Mouse (Mus musculus): Measurements from ENCODE around the gene Zpr1. TPM values are rescaled to one million over a fixed set of nuclear protein-coding genes. Genes with fewer than 3 reads are reported as not detected.

Gene Zpr1
- polyA plus RNA-seq, 1 experiment from 2014 or later = 58.4 TPM

GRCm38 (mm10) chr9:46238850-46239249, 34.0 kb upstream of the Zpr1 start:
- 84% methylated on average over 7 of the region's 7 CpGs for WGBS
- no peak overlapping the region for H3K27ac ChIP-seq
- no peak overlapping the region for H3K4me3 ChIP-seq
- no peaks in the 10 kb centered on the region for H3K9me3 ChIP-seq
- no peaks in the 10 kb centered on the region for H3K36me3 ChIP-seq
- H3K9ac ChIP-seq = no peak overlapping the region
- H3K27me3 ChIP-seq = no peaks in the 10 kb centered on the region
- no peak overlapping the region for H3K4me2 ChIP-seq (replicated peaks)
- no peak for ATAC-seq (ENCODE audit: low FRiP score, low read depth)
- H3K4me1 ChIP-seq = no peaks in the 10 kb centered on the region

- H3K9ac ChIP-seq = no peak within 1 kb of the TSS
- no peaks in the 10 kb centered on the region for H3K36me3 ChIP-seq
- H3K4me1 ChIP-seq = no peaks in the 10 kb centered on the region
- no peak for ATAC-seq (ENCODE audit: low FRiP score, low read depth)
- H3K4me3 ChIP-seq = no peak within 1 kb of the TSS
- no peak within 1 kb of the TSS for H3K4me2 ChIP-seq (replicated peaks)
- H3K27me3 ChIP-seq = no peaks in the 10 kb centered on the region
- H3K9me3 ChIP-seq = no peaks in the 10 kb centered on the region
- no peak within 1 kb of the TSS for H3K27ac ChIP-seq
- 68% methylated on average over 7 of the region's 7 CpGs for WGBS
These were observed 32.2 kb upstream of the Zpr1 start, which contains the start of gene Apoa4 for GRCm38 (mm10) chr9:46240526-46241153. Gene Apoa4 (plus strand): TSS chr9:46240696.

GRCm38 (mm10) chr9:46241818-46242217, 31.0 kb upstream of the Zpr1 start:
- Histone ChIP-seq H3K4me2 (replicated peaks) (no peak overlapping the region), H3K9ac (no peak overlapping the region), H3K9me3 (no peaks in the 10 kb centered on the region), H3K4me3 (no peak overlapping the region), H3K27ac (no peak overlapping the region), H3K36me3 (no peaks in the 10 kb centered on the region), H3K27me3 (no peaks in the 10 kb centered on the region), H3K4me1 (no peaks in the 10 kb centered on the region)
- no peak for ATAC-seq (ENCODE audit: low FRiP score, low read depth)
- WGBS = 77% methylated on average over 2 of the region's 2 CpGs

- H3K4me2 ChIP-seq (replicated peaks) = no peak overlapping the region
- H3K27me3 ChIP-seq = no peaks in the 10 kb centered on the region
- ATAC-seq (ENCODE audit: low FRiP score, low read depth) = no peak
- no peaks in the 10 kb centered on the region for H3K9me3 ChIP-seq
- H3K4me3 ChIP-seq = no peak overlapping the region
- no peak overlapping the region for H3K27ac ChIP-seq
- H3K36me3 ChIP-seq = no peaks in the 10 kb centered on the region
- no peaks in the 10 kb centered on the region for H3K4me1 ChIP-seq
- 57% methylated on average over 4 of the region's 4 CpGs for WGBS
- H3K9ac ChIP-seq = no peak overlapping the region
These were observed 29.7 kb upstream of the Zpr1 start for GRCm38 (mm10) chr9:46243122-46243521.

- H3K27me3 ChIP-seq = no peaks in the 10 kb centered on the region
- no peak overlapping the region for H3K27ac ChIP-seq
- no peak overlapping the region for H3K4me2 ChIP-seq (replicated peaks)
- no peaks in the 10 kb centered on the region for H3K4me1 ChIP-seq
- H3K9ac ChIP-seq = no peak overlapping the region
- H3K4me3 ChIP-seq = no peak overlapping the region
- 53% methylated on average over 8 of the region's 8 CpGs for WGBS
- H3K36me3 ChIP-seq = no peaks in the 10 kb centered on the region
- no peaks in the 10 kb centered on the region for H3K9me3 ChIP-seq
- ATAC-seq (ENCODE audit: low FRiP score, low read depth) = no peak
These were observed 29.3 kb upstream of the Zpr1 start for GRCm38 (mm10) chr9:46243584-46243983.

- no peaks in the 10 kb centered on the region for H3K4me1 ChIP-seq
- WGBS = 19% methylated on average over 11 of the region's 11 CpGs
- no peaks in the 10 kb centered on the region for H3K27me3 ChIP-seq
- H3K4me3 ChIP-seq = no peak overlapping the region
- no peak overlapping the region for H3K27ac ChIP-seq
- H3K9ac ChIP-seq = no peak overlapping the region
- no peak for ATAC-seq (ENCODE audit: low FRiP score, low read depth)
- H3K9me3 ChIP-seq = no peaks in the 10 kb centered on the region
- peak overlapping the region; percentile 41; the same call in 1 of the 2 replicates for H3K4me2 ChIP-seq (replicated peaks)
- no peaks in the 10 kb centered on the region for H3K36me3 ChIP-seq
These were observed 26.0 kb upstream of the Zpr1 start for GRCm38 (mm10) chr9:46246752-46247324.

DNA sequence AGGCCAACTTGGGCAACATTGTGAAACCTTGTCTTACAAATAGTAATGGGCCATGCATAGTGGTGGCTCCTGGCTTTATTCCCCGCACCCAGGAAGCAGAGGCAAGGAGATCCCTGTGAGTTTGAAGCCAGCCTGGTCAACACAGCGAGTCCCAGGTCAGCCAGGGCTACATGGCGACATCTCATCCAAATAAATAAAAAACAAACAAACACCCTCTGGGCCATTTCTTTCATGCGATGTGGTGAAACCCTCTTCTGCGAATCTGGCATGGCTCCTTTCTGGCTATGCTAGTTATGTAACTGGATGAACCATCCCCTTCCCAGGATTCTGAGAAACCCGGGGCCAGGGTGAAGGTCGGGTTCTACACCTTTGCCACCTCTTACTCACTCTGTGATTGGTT, 16.7 kb upstream of the Zpr1 start:
- Histone ChIP-seq H3K4me1 (no peaks in the 10 kb centered on the region), H3K4me2 (replicated peaks) (no peak overlapping the region), H3K9me3 (no peaks in the 10 kb centered on the region), H3K27ac (no peak overlapping the region), H3K36me3 (no peaks in the 10 kb centered on the region), H3K27me3 (no peaks in the 10 kb centered on the region), H3K4me3 (no peak overlapping the region), H3K9ac (no peak overlapping the region)
- 80% methylated on average over 7 of the region's 7 CpGs for WGBS
- ATAC-seq (ENCODE audit: low FRiP score, low read depth) = no peak

GRCm38 (mm10) chr9:46256658-46257385, 16.0 kb upstream of the Zpr1 start:
- WGBS = 86% methylated on average over 10 of the region's 10 CpGs
- Histone ChIP-seq H3K4me2 (replicated peaks) (no peak overlapping the region), H3K9me3 (no peaks in the 10 kb centered on the region), H3K27ac (no peak overlapping the region), H3K4me1 (no peaks in the 10 kb centered on the region), H3K27me3 (no peaks in the 10 kb centered on the region), H3K36me3 (no peaks in the 10 kb centered on the region), H3K9ac (no peak overlapping the region), H3K4me3 (no peak overlapping the region)
- ATAC-seq (ENCODE audit: low FRiP score, low read depth) = no peak

DNA sequence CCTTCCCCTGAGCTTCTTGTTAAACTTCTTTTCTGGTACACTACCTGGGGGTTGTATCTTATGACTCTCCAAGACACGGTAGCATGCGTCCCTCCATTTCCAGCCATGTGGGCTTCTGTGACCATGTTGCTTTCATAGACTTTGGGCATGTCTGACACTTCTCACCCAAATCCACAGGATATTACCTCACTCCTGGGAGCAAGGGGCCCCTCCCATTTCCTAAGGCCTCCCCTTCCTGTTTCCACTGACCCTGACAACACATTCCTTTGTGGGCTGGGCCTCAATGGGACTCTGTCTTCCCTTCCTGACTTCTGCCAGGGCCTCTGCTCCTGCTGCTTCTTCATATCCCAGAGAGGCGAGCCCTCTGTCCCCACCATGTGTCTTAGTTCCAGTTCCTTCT, 15.3 kb upstream of the Zpr1 start:
- 87% methylated on average over 3 of the region's 3 CpGs for WGBS

DNA sequence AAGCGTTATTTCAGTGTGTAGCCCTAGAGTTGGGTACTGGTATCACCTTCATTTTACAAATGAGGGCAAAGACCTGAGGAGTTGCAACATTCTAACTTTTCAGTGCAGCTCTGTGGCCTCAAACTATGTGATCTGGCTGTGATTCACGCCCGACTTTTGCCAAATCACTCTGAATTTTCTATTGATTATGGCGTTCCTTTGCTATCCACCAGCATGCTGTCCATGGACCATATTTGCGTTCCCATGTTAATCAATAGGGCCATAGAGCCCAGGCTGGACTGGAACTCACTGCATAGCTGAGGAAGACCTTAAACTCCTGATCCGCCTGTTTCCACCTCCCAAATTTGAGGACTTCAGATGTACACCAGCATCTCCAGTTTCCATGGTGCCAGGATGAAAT, 13.8 kb upstream of the Zpr1 start:
- Histone ChIP-seq H3K4me2 (replicated peaks) (no peak overlapping the region), H3K9me3 (no peaks in the 10 kb centered on the region), H3K4me1 (no peaks in the 10 kb centered on the region), H3K27me3 (no peaks in the 10 kb centered on the region), H3K36me3 (no peaks in the 10 kb centered on the region), H3K9ac (no peak overlapping the region), H3K4me3 (no peak overlapping the region), H3K27ac (no peak overlapping the region)
- ATAC-seq (ENCODE audit: low FRiP score, low read depth) = no peak
- 85% methylated on average over 6 of the region's 6 CpGs for WGBS

More for the DNA sequence above, 15.3 kb upstream of the Zpr1 start:
- no peak overlapping the region for H3K27ac ChIP-seq
- no peaks in the 10 kb centered on the region for H3K36me3 ChIP-seq
- no peak overlapping the region for H3K4me2 ChIP-seq (replicated peaks)
- no peaks in the 10 kb centered on the region for H3K9me3 ChIP-seq
- no peak overlapping the region for H3K4me3 ChIP-seq
- ATAC-seq (ENCODE audit: low FRiP score, low read depth) = no peak
- no peaks in the 10 kb centered on the region for H3K27me3 ChIP-seq
- H3K9ac ChIP-seq = no peak overlapping the region
- H3K4me1 ChIP-seq = no peaks in the 10 kb centered on the region

GRCm38 (mm10) chr9:46261131-46261530, 11.7 kb upstream of the Zpr1 start:
- Histone ChIP-seq H3K9me3 (no peaks in the 10 kb centered on the region), H3K9ac (no peak overlapping the region), H3K27ac (no peak overlapping the region), H3K27me3 (no peaks in the 10 kb centered on the region), H3K4me1 (no peaks in the 10 kb centered on the region), H3K36me3 (no peaks in the 10 kb centered on the region), H3K4me3 (no peak overlapping the region), H3K4me2 (replicated peaks) (no peak overlapping the region)
- 88% methylated on average over 7 of the region's 7 CpGs for WGBS
- no peak for ATAC-seq (ENCODE audit: low FRiP score, low read depth)

DNA sequence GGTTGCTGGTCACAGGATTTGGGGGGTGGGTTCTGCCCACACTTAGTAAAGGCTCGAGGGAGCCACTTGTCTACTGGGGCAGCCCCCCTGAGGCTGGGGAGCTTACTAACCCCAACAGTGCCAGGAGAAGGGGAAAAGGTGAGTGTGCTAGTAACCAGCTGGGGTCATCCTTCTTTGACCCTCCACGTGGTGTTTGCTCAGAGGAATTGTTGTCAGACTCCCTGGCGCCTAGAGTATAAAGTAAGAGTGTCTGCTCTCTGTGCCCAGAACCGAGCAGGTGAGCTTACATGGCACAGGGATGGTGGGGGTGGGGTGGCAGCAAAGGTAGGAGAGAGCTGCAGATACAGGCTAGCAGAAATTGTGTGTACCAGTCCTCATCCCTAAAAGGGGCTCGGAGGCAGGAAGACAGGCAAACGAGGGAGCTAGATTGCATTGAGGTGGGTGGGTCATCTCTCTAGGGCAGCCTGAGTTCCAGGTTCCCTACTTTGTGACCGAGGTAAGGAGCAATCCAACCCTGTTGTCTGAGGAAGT, 4.5 kb upstream of the Zpr1 start, which contains the start of gene Apoa5:
Gene Apoa5, plus strand, starts transcription at position 291 of the 531 bp plus-strand sequence.
- Histone ChIP-seq H3K9ac (no peak within 1 kb of the TSS), H3K27me3 (peaks cover 35% of the 10 kb centered on the region), H3K27ac (no peak within 1 kb of the TSS), H3K4me1 (peaks cover 8% of the 10 kb centered on the region; the same call in 1 of the 2 replicates), H3K36me3 (no peaks in the 10 kb centered on the region), H3K9me3 (no peaks in the 10 kb centered on the region), H3K4me3 (no peak within 1 kb of the TSS), H3K4me2 (replicated peaks) (no peak within 1 kb of the TSS)
- WGBS = 48% methylated on average over 7 of the region's 7 CpGs
- ATAC-seq (ENCODE audit: low FRiP score, low read depth) = no peak
